Mouse (Mus musculus) hindbrain, embryonic 16.5 days (tissue): ENCODE measurements around the gene 3110082I17Rik. TPM values are rescaled to one million over a fixed set of nuclear protein-coding genes. Genes with fewer than 3 reads are reported as not detected.

Experiments used
- ATAC-seq: fragments of 200-750 bp; cut with Nextera tagmentation; 2 replicates; pipeline ENCODE4 v1.8.0; 2017; ENCODE audit warnings: moderate TSS enrichment, moderate library complexity
- H3K27ac ChIP-seq: fragments of 300-500 bp; sonication (generic); 2 replicates; pipeline ENCODE4 v1.5.1; 2014; ENCODE audit warnings: low read depth, mild to moderate bottlenecking, control low read depth, low read length, moderate library complexity
- H3K27me3 ChIP-seq: fragments of 300-500 bp; sonication (generic); replicated peaks from 2 replicates; pipeline ENCODE4 v1.6.1; 2014; ENCODE audit warnings: low read length; ENCODE audit not compliant: control insufficient read depth, insufficient read depth
- H3K36me3 ChIP-seq: fragments of 300-500 bp; sonication (generic); 2 replicates; pipeline ENCODE4 v1.6.1; 2014; ENCODE audit warnings: mild to moderate bottlenecking, low read length, moderate library complexity, mixed read lengths; ENCODE audit not compliant: control insufficient read depth, insufficient read depth
- H3K4me1 ChIP-seq: fragments of 300-500 bp; sonication (generic); 2 replicates; pipeline ENCODE4 v1.6.1; 2014; ENCODE audit warnings: low read depth, low read length; ENCODE audit not compliant: control insufficient read depth, insufficient read depth
- H3K4me2 ChIP-seq: fragments of 300-500 bp; sonication (generic); 2 replicates; pipeline ENCODE4 v1.6.1; 2014; ENCODE audit warnings: mild to moderate bottlenecking, low read length, control low read depth, moderate library complexity
- H3K4me3 ChIP-seq: fragments of 300-500 bp; sonication (generic); 2 replicates; pipeline ENCODE4 v1.5.1; 2014; ENCODE audit warnings: mild to moderate bottlenecking, low read length, control low read depth, moderate library complexity
- H3K9ac ChIP-seq: fragments of 300-500 bp; sonication (generic); 2 replicates; pipeline ENCODE4 v1.6.1; 2014; ENCODE audit warnings: low read depth, mild to moderate bottlenecking, control low read depth, low read length, moderate library complexity
- H3K9me3 ChIP-seq: fragments of 300-500 bp; sonication (generic); 2 replicates; pipeline ENCODE4 v1.6.1; 2014; ENCODE audit warnings: mild to moderate bottlenecking, low read length, moderate library complexity; ENCODE audit not compliant: control insufficient read depth
- WGBS: fragments of 180-500 bp; shearing (Covaris S2); extraction: QIAGEN DNeasy Blood & Tissue Kit; methylation state at CpG from one replicate; pipeline ENCODE4 v1.1.7; 2014; 5-methylcytosine and 5-hydroxymethylcytosine counted together
- polyA plus RNA-seq: library from polyadenylated mRNA; unstranded; fragments of >200 nt; fragmentation: Nextera tagmentation; extraction: Ambion mirVana; gene quantifications from 2 replicates; pipeline ENCODE4 v1.2.1, GENCODE M21; 2015

3110082I17Rik gene
- polyA plus RNA-seq, 1 experiment from 2014 or later: 20.3 TPM

- no peak overlapping the region for H3K4me2 ChIP-seq
- ATAC-seq: peak; percentile 81
- H3K27me3 ChIP-seq: no peaks in the 10 kb centered on the region
- 31% methylated on average over 6 of the region's 6 CpGs for WGBS
- peak overlapping the region; percentile 55 for H3K27ac ChIP-seq
- no peaks in the 10 kb centered on the region for H3K9me3 ChIP-seq
- no peak overlapping the region for H3K4me3 ChIP-seq
- H3K36me3 ChIP-seq: no peaks in the 10 kb centered on the region
- H3K4me1 ChIP-seq: peaks cover 27% of the 10 kb centered on the region
- no peak overlapping the region for H3K9ac ChIP-seq
These were observed 70.7 kb downstream of the 3110082I17Rik start for GRCm38 (mm10) chr5:139389676-139390061.

GRCm38 (mm10) chr5:139388694-139389675 lies 71.3 kb downstream of the 3110082I17Rik start:
- Histone ChIP-seq H3K4me3 (no peak overlapping the region), H3K27me3 (no peaks in the 10 kb centered on the region), H3K9me3 (no peaks in the 10 kb centered on the region), H3K27ac (peak overlapping the region; percentile 55), H3K4me1 (peaks cover 27% of the 10 kb centered on the region), H3K36me3 (no peaks in the 10 kb centered on the region), H3K9ac (no peak overlapping the region), H3K4me2 (no peak overlapping the region)
- ATAC-seq: peak; percentile 77
- WGBS: 63% methylated on average over 17 of the region's 17 CpGs

DNA sequence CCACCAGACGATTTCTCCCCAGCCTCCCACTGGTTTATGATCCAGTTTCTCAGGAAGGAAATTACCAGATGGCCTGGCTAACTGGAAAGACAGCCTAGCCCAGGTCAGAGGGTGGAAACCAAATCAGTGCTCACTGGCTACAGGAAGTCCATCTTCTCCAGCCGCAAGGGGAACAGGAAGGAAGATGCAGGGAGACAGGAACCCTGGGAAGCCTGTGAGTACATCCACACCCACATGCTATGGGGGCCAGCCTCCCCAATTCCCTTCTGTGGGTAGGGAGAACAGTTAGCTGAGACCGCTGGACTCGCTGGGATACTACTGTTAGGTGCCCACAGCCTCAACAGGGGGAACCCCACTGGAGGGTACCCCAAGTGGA lies 72.1 kb downstream of the 3110082I17Rik start:
- H3K36me3 ChIP-seq: no peaks in the 10 kb centered on the region
- no peak for ATAC-seq
- H3K4me1 ChIP-seq: peaks cover 28% of the 10 kb centered on the region
- H3K27me3 ChIP-seq: no peaks in the 10 kb centered on the region
- H3K9ac ChIP-seq: no peak overlapping the region
- H3K9me3 ChIP-seq: no peaks in the 10 kb centered on the region
- no peak overlapping the region for H3K4me3 ChIP-seq
- peak overlapping the region; percentile 49 for H3K27ac ChIP-seq
- WGBS: 71% methylated on average over 4 of the region's 4 CpGs
- H3K4me2 ChIP-seq: no peak overlapping the region

DNA sequence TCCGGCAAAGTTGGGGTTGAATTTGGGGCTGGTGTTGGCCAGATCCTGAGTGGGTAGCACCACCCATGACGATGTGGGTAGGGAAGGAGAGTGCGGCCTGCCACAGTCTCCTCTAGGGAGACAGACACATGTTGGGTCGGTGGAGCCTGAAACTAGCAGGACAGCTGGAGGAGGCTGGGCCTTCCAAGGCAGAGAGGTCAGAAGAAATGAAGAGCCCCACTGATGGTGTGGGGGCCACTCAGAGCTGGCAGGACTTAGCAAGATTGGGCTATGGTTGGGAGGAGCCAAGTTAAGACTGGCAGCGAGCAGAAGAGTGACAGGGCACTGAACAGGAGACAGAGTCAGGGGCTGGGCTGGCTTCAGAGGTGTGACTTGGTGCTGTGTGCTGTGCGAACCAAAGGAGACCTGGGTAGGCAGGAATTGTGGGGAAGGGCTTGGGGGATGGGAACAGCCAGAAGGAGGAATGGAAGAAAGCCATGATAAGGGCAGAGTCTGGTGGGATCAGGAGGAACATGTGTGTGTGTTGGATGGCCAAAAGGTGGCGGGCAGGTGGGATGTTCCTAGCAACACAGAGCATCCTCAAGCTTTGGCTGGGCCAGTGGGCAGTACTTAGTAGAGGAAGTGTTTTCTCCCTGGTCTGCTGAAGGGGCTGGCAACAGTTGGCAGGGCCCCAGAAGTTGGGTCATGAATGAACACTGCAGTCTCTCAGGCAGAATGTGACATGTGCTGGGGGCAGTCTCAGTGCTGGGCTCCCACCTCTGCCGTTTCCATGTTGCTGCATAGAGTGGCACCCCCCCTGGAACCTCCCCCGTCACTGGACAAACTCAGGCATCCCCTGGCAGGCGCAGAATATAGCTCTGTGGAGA lies 72.8 kb downstream of the 3110082I17Rik start:
- ATAC-seq: peak; percentile 18; the same call in 1 of the 2 replicates
- H3K9me3 ChIP-seq: no peaks in the 10 kb centered on the region
- 80% methylated on average over 10 of the region's 10 CpGs for WGBS
- peaks cover 33% of the 10 kb centered on the region for H3K4me1 ChIP-seq
- no peaks in the 10 kb centered on the region for H3K27me3 ChIP-seq
- peak overlapping the region; percentile 49 for H3K27ac ChIP-seq
- no peak overlapping the region for H3K9ac ChIP-seq
- no peak overlapping the region for H3K4me3 ChIP-seq
- H3K36me3 ChIP-seq: no peaks in the 10 kb centered on the region
- H3K4me2 ChIP-seq: no peak overlapping the region

DNA sequence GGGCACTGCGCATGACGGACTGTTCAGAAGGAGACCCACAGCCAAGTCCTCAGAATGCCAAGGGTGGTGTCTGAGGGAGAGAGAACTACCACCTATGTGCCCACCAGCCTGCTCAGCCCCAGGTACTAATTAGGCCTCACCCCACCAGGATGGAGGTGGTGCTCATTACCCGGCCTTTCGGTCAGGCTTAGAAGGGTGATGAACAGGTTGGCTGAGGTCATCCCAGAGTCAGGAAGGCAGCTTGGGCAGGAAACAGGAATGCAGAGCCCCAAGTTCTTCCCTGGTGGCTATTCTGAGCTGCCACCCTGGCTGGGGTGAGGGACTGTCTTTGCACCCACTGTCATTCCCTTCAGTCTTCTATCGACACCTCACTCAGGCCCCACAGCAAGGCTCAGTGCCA lies 74.3 kb downstream of the 3110082I17Rik start:
- H3K4me2 ChIP-seq: no peak overlapping the region
- H3K27me3 ChIP-seq: no peaks in the 10 kb centered on the region
- no peaks in the 10 kb centered on the region for H3K36me3 ChIP-seq
- H3K27ac ChIP-seq: no peak overlapping the region
- no peak overlapping the region for H3K9ac ChIP-seq
- no peaks in the 10 kb centered on the region for H3K9me3 ChIP-seq
- WGBS: 94% methylated on average over 5 of the region's 5 CpGs
- H3K4me3 ChIP-seq: no peak overlapping the region
- H3K4me1 ChIP-seq: peaks cover 37% of the 10 kb centered on the region
- ATAC-seq: no peak

GRCm38 (mm10) chr5:139384531-139384930 lies 75.8 kb downstream of the 3110082I17Rik start:
- no peak for ATAC-seq
- no peaks in the 10 kb centered on the region for H3K9me3 ChIP-seq
- H3K36me3 ChIP-seq: no peaks in the 10 kb centered on the region
- no peaks in the 10 kb centered on the region for H3K27me3 ChIP-seq
- H3K9ac ChIP-seq: no peak overlapping the region
- H3K4me2 ChIP-seq: no peak overlapping the region
- WGBS: 73% methylated on average over 10 of the region's 10 CpGs
- H3K4me3 ChIP-seq: no peak overlapping the region
- peaks cover 38% of the 10 kb centered on the region for H3K4me1 ChIP-seq
- H3K27ac ChIP-seq: no peak overlapping the region

- Histone ChIP-seq H3K27ac (peak overlapping the region; percentile 30), H3K4me1 (peaks cover 28% of the 10 kb centered on the region), H3K9ac (no peak overlapping the region), H3K9me3 (no peaks in the 10 kb centered on the region), H3K27me3 (no peaks in the 10 kb centered on the region), H3K4me3 (no peak overlapping the region), H3K36me3 (no peaks in the 10 kb centered on the region), H3K4me2 (no peak overlapping the region)
- WGBS: 73% methylated on average over 9 of the region's 9 CpGs
- no peak for ATAC-seq
These were observed 77.1 kb downstream of the 3110082I17Rik start for GRCm38 (mm10) chr5:139383234-139383633.

DNA sequence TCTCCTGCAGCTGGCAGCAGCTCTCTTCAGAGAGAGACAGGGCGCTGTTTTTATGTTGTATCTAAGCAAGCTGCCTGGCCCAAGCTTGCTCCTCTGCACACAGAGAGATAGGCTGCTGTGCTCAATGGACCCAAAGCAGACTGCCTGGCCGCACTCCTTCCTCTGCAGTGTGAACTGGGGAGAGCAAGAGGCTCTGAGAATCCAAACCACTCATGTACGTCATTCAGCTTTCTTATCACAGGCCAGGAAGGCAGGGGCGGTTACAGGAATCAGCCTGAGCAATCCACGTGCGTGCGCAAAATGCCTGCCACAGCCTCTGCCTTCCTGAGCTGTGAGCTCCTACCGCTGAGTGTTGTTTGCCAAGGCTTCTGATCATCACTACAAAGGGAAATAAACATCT lies 77.6 kb downstream of the 3110082I17Rik start:
- Histone ChIP-seq H3K36me3 (no peaks in the 10 kb centered on the region), H3K4me3 (no peak overlapping the region), H3K27me3 (no peaks in the 10 kb centered on the region), H3K4me1 (peaks cover 24% of the 10 kb centered on the region), H3K9me3 (no peaks in the 10 kb centered on the region), H3K27ac (peak overlapping the region; percentile 30), H3K9ac (0 out of 2 replicates have a peak overlapping the region, but pooled peaks have one; percentile 4), H3K4me2 (no peak overlapping the region)
- 63% methylated on average over 8 of the region's 8 CpGs for WGBS
- ATAC-seq: no peak
